Mouse (Mus musculus): ENCODE data around the gene Adcy3.
"Not testable (repeated sequence)": the region's sequence is repeated elsewhere in the genome, so short reads cannot be mapped to it uniquely, and the experiment has no call there.

Gene Adcy3

DNA sequence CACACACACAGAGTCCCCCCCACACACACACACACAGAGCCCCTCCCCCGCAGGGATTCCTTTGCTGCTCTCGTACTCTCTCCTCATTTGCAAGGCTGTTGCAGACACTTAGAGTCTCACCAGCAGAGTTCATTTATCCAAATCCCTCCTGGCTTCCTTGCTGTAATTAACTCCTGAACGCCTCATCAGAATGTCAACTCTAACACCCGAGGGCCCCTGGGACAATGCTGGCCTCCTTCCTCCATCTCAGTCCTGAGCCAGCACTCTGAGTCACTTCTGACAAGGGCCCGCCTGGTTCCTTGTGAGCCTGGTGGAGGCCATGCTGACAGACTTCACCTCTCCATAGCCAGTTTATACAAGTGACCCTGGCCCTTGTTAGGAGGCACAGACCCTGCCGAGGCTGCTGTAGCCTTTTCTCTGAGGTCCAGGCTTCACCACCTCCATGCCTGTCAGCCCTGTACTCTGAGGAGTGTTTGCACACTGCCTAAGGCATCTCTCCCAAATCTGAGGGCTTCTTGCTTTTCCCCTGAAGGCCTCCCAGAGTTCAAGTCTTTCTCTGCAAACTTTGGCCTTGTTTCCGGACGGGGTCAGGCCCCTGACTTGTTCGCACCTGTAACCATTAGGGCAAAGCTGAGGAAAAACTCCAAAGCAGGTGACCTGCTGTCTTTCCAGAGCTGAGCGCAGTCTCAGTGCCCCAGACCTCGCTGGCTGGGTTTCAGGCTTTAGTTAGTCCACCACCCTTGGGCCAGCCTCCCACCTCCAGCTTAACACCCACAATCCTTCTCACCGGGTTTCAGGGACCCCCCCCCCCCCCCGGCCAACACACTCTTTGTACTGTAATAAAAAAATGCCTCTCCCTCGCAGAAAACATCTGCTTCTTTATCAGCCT is 55.5 kb downstream of the Adcy3 start:
- DNase-seq, result peak; percentile 30

DNA sequence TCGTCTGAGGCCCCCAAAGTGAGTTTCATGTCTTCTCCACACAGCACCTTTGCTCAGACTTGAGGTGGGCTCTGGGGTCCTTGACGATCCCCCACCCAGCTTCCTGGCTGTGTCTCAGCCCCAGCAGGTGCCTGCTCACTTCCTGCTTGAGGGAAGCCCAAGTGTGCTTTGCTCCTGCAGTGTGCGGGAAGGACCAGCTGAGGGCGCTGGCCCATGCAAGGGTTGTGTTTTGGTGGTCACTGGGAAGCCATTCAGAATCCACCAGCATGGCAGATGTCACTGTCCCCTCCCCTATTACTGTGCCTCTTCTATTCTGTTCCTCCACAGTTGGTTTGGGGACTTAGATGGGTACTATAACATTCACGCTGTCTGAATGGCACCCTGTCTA is 56.2 kb downstream of the Adcy3 start:
- DNase-seq, result no peak

GRCm38 (mm10) chr12:4192514-4192913 is 59.6 kb downstream of the Adcy3 start:
- DNase-seq, result peak; percentile 43

GRCm38 (mm10) chr12:4193025-4193740 is 60.3 kb downstream of the Adcy3 start:
- DNase-seq, result no peak

DNA sequence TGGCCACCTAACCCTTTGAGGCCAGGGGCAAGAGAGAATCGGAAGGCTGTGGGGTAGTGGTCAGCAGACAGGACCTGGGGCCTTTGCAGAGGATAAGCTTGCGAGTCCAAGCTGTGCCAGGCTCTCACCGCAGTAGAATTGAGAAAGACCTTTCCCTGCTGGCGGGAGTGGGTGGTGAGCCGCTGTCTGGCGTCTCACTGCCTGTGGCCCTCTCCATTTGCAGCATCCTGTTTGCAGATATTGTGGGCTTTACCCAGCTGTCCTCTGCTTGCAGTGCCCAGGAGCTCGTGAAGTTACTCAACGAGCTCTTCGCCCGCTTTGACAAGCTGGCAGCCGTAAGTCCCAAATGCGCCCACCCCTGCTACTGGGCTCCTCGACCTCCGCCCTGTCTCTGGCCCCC is 61.7 kb downstream of the Adcy3 start:
- no peak for DNase-seq

- DNase-seq, result no peak
Observed at GRCm38 (mm10) chr12:4198702-4199101, 65.8 kb downstream of the Adcy3 start.

GRCm38 (mm10) chr12:4199271-4199670 is 66.4 kb downstream of the Adcy3 start:
- no peak for DNase-seq

- no peak for DNase-seq
Observed at GRCm38 (mm10) chr12:4201454-4202200, 68.7 kb downstream of the Adcy3 start.

DNA sequence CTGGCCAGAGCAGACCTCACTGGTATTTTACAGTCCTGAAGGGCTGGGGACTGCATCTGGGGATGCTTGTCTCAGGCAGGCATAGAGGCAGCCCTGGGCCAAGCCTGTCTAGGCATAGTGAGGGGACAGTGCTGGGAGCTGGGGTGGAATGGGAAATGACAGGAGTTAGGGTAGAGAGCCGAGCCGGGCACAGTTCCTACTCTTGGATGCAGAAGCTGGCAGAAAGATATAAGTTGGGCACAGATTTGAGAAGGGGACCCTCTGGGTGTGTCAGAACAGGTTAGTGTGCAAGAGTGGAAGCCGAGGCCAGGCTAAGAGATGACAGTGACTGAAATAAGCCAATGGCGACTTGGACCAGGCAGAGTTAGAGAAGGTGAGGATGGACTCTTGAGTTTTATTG is 69.3 kb downstream of the Adcy3 start:
- DNase-seq, result no peak

DNA sequence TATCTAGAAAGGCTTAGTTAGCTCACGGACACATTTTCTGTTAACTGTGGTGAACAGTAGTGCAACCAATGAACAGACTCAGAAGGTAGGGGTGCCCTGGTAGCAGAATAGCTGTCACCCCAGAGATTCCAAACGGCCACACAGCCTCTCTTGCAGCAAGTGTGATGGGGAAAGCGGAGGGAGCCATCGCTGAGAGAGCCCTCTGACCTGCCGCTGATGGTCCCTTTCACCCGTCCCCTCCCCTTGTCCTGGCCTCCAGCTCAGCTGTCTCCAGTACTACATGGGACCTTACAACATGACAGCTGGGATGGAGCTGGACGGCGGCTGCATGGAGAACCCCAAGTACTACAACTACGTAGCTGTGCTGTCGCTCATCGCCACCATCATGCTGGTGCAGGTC is 73.2 kb downstream of the Adcy3 start:
- no peak for DNase-seq

DNA sequence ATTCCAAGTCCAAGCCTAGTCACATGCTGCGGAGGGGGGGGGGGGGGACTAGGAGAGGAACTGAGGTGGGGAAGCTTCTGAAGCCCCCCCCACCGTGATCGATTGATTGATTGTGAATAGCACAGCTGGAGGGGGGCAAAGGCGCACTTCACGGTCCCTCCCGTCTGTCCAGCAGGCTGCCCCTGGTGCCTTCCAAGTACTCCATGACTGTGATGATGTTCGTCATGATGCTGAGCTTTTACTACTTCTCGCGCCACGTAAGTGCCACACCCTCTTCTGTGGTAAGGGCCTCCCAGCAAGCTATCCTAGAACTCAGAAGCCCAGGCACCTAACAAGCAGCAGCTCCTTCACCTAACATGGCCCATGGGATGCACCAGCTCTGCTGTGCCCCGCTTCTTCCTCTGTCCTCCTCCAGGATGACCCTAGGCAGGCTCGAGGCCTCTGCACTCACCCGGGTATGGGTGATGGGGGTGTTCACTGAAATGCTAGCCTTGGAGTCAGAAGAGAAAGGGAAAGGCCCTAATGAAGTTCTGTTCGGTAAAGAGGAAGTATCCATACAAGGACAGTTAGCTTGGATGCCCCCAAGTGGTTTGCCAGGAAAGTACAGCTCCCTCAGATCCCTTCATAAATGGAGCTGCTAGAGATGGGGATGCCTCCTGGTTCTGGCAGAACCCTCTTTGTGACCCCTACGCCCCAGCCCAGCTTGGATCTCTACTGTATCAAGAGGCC is 75.7 kb downstream of the Adcy3 start:
- peak; percentile 33 for DNase-seq

GRCm38 (mm10) chr12:4209196-4209595 is 76.3 kb downstream of the Adcy3 start:
- DNase-seq, result no peak

DNA sequence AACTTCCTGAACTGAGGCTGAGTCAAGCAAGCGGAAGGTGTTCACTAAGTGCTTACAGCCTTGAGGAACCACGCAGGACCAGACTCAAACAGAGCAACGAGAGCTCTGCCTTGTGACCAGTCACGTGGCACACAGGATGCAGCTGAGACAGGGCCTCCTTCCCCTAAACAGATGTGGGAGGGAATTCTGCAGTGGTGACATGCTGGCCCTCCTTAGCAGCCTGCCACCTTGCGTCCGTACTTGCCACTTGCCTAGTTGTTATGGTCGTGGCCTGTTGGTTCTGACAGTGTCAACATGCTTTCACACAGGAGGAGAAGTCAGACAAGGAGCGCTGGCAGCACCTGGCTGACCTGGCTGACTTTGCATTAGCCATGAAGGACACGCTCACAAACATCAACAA is 78.3 kb downstream of the Adcy3 start:
- peak; percentile 39 for DNase-seq

DNA sequence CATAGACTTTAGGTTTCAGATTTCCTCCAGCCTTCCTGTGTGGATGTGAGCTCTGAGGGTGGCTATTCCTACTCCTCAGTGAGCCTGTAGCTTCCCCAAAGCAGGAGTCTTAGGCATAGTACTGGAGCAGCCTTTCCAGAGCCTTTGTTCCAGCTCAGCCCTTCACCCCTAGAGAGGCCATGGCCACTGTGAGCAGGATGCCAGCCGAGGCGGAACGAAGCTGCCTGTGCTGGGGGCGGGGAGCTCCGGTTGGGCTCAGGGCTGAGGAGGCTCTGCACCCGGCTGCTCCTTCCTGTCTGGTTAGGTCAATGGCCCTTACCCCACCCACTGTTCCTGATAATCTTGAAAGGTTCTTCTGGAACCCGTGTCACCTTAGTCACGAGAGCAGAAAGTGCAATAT is 80.0 kb downstream of the Adcy3 start:
- no peak for DNase-seq

DNA sequence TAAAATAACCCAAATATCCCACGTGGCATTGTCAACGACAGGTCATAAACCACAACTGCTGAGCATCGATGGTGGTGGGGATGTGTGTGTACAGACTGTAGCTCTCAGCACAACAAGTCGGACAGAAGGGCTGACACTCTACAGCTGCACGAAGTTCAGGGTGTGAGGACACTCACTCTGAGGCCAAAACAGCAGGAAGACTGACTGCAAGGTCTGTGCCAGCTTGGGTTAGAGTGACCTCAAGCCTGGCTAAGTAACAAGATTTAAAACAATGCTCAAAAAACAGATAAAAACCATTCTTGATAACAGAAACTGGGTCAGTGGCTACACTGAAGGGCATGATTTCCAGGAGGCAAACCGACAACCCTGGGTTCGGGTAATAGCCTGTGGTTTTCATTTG is 97.3 kb downstream of the Adcy3 start:
- no peak for DNase-seq

GRCm38 (mm10) chr12:4232777-4233176 is 99.9 kb downstream of the Adcy3 start:
- no peak for DNase-seq

- peak; percentile 99 for DNase-seq
Observed at GRCm38 (mm10) chr12:4233572-4234508, 100.9 kb downstream of the Adcy3 start, which contains the start of the genes Ptrhd1 and Cenpo. Ptrhd1 (plus strand) TSS chr12:4234027. Cenpo (minus strand) TSS chr12:4234294.

- DNase-seq, result no peak
Observed at GRCm38 (mm10) chr12:4237481-4237880, 104.6 kb downstream of the Adcy3 start.

DNA sequence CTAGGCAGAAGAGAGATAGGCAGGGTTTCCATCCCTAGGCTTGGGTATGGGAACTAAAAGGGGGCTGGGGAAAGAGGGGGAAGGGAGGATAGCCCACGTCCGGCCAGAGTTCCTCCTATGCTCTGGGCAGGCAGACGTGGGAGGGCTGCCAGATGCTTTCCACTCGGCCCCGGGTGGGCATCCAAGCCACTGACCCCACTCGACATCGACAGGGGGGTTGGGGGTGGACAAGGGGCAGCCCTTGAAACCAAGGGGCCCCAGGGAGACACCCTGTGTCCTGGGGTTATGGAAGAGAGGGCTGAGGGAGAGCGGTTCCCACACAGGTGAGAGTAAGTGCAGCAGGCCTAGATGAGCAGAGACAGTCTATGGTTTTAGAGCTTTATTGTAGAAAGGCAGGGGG is 107.4 kb downstream of the Adcy3 start:
- DNase-seq, result not testable (repeated sequence)

- DNase-seq, result no peak
Observed at GRCm38 (mm10) chr12:4243805-4244204, 110.9 kb downstream of the Adcy3 start.

- DNase-seq, result no peak
Observed at GRCm38 (mm10) chr12:4245742-4246141, 112.8 kb downstream of the Adcy3 start.

GRCm38 (mm10) chr12:4249786-4250185 is 116.9 kb downstream of the Adcy3 start:
- DNase-seq, result no peak
